Mouse (Mus musculus): ENCODE results near the gene Map3k11.
A peak's percentile ranks its signal among the peaks of the same experiment; 100 is the strongest.

Gene Map3k11

DNA sequence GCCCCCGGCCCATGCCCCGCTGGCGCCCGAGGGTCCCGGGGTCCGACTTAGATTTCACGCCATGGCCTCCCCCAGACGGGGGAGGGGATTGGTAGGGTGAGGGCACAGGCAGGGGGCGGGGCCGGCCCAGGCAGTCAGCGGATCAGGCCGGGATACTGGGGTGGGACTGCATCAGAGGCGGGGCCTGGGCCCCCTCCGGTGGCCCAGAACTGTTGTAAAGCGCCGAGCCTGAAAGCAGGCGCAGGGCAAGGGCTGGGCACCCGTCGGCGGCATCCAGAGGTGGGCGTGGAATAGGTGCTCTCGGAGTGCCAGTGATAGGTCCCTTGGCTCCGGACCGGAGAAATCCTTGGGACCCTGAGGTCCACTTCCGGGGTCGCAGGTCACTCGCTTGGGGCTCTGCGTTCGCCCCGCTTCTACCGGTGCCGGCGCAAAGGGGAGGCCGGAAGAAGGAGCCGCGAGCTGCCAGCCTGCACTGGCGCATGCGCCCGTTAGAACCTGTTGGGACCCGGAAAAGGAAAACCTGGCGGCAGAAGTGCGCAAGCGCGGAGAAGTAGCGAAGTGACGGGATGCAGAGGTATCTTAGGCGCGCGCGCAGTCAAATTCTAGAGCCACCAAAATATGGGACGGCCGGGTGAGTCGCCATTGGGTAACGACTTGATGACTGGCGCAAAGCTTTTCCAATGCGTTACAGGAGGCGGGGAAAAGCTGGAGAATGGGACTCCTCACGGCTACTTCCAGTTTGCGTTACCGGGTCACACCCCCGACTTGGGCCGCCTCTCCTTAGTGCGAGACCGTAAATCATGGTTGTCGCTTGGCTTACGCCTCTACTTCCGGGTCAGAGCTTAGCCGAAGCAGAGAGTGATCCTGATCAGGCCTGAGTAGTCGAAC, at the start of gene Map3k11, which contains the start of gene Pcnx3:
Gene Map3k11 (plus strand): TSS at position 543 of the 888 bp plus-strand sequence.
Gene Pcnx3 (minus strand): TSS at position 709 of the 888 bp plus-strand sequence.
- peak; percentile 98 for DNase-seq (ENCODE audit: low read depth)

GRCm38 (mm10) chr19:5640339-5640738, 48.2 kb upstream of the Map3k11 start:
- DNase-seq (ENCODE audit: low read depth): no peak

DNA sequence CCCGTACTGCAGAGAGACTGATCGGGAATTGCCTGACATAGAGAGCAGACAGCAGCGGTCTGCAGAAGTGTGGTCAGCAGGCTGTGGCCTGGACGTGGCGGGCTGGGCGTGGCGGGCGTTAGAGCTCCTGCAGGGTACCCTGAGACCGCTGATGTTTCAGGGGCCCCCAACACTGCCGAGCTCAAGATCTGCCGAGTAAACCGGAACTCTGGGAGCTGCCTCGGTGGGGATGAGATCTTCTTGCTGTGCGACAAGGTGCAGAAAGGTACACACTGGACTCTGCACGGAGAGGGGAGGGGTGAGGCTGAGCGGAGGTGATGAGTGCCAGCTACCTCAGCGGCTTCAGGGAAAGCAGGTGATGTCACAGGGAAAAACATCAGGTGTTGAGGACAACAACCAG, 47.5 kb upstream of the Map3k11 start:
- DNase-seq (ENCODE audit: low read depth): no peak

GRCm38 (mm10) chr19:5641641-5642040, 46.9 kb upstream of the Map3k11 start:
- no peak for DNase-seq (ENCODE audit: low read depth)

DNA sequence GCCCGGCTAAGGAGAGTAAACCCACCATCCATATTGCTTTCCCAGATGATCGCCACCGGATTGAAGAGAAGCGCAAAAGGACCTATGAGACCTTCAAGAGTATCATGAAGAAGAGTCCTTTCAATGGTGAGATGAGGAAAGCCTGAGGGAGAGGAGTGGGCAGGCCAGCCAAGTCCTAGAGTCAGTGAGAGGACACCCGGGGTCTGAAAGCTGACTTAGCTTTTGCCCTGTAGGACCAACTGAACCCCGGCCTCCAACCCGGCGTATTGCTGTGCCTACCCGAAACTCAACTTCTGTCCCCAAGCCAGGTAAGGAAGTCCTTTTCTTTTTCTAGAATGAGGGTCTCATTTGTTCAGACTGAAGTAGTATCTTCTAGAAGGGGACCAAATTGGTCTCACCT, 43.3 kb upstream of the Map3k11 start:
- no peak for DNase-seq (ENCODE audit: low read depth)

- DNase-seq (ENCODE audit: low read depth): no peak
These were observed 41.7 kb upstream of the Map3k11 start for GRCm38 (mm10) chr19:5646731-5647330.

DNA sequence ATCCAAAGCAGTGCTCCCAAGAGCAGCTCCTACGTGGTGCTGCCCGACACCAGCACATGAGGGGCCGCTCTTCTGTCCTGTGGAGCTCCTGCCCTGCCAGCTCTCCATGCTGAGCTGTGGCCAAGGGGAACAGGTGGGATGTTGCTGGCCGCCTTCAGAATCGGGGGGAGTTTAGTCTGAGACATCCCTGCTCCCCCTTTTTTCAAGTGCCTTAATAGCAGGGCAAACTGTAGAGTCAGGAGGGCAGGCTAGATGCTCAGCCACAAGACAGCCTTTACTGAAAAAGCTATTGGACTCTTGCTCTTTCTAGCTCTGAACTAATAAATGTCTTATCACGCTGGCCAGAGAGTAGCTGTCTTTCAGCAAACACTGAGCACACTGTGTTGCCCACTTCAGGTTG, 40.8 kb upstream of the Map3k11 start:
- DNase-seq (ENCODE audit: low read depth): no peak

DNA sequence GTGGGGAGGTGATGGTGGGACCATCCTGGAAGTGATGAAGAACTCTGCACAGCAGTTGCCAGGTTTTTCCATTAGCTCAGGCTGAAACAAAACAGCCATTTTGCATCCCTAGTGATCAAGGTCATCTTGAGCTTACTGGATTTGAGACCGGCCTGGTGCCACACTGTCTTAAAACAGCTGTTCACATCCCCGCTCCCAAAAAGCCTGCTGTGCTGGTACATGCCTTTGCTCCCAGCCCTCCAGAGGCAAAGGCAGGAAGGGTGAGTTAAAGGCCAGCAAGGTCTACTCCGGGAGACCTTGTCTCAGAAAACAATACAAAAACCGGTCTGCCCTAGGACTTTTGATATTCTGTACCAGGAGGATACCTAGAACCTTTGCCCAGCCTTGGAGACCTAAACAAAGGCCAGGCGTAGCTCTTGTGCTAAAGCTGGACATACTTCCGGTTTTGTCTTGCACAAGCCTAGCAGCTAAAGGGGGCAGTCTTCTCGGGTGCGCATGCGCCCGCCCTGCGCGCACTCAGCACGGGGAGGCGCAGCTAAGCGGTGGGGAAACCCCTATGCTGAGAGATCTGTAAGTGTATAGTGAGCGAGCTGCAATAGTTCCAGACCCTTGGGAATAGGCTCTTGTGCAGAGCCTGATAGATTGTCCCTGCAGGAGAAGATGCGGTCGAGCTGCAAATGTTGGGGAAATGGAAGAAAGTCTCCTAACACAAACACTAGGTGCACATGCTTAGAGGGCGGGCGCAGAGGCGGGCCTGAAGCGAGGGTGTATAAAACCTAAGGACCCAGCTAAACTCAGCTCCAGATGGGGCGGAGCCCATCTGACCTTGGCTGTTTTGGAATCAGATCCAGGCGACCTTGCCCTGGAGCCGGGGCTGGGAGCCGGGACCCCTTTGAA, 39.9 kb upstream of the Map3k11 start:
- DNase-seq (ENCODE audit: low read depth): peak; percentile 70

DNA sequence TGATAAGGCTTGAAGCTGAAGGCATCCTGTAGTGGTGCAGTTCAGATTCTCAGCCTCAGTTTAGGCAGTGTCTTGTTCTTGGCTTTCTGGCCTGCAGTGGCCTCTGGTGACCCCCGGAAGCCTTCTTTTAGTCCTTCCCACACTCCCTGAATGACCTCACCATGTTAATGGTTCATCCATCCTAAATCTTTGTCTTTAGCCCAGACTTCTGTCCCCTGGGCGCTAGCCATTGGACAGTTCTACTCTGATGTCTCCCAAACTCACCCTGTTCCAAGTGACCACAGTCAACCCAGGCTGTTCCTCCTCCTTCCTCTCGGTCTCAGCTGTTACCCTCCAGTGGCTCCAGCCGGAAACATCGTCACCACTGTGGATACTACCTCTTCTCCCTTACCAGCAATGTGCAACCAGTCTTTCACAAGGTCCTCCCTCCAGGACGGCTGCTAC, 39.2 kb upstream of the Map3k11 start:
- no peak for DNase-seq (ENCODE audit: low read depth)

DNA sequence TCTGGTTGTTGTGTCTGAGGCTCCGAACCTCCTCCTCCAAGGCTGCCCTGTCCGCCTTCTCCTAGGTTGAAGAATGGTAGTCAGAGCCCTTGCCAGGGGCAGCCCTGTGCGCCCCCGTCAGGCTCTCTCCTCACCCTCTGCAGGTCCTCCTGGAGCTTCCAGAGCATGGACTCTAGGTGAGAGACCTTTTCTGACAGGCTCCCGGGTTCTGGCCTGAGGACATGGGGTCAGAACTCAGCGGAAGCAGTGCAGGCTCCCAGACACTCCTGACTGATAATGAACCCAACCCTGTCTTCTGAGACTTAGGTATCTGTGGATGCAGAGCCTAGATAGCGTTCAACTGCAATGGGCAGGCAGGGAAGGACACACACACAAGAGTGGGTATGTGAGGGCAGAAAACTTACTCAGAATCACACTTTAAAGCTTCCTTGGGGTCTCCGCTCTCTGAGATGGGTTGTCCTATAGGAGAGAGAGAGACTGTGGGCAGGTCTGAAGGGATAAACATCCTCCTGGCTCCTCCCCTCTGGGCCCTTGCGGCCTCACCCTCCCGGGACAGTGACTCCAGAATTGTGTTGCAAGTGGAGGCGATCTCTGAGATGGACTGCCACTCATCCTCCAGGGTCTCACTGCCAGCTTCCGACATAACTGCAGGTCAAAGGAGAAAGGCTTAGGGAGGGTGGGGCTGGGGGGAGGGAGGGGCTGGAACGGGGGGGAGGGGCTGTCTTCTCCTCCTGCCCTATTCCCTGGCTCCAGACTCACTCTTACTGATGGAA, 36.9 kb upstream of the Map3k11 start:
- DNase-seq (ENCODE audit: low read depth): no peak

DNA sequence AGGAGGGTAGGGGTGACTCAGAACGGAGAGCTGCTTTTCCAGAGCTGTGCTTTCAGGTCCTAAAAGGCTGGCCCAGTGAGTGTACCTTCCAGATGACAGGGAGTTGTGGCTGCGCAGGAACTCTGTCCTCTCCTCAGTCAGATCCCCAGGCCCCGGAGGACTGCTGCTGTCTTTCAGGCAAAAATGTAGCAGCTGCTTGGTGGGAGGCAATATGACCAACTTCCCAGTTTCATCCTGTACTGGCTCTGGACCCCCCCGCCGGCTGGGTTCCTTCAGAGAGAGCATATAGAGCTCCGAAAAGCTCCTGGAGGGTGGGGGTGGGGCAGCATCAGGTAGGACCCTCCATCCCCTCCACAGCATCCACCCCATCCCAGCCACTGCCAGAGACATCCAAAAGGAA, 36.0 kb upstream of the Map3k11 start:
- DNase-seq (ENCODE audit: low read depth): no peak

GRCm38 (mm10) chr19:5653969-5654719, 34.4 kb upstream of the Map3k11 start:
- DNase-seq (ENCODE audit: low read depth): no peak

DNA sequence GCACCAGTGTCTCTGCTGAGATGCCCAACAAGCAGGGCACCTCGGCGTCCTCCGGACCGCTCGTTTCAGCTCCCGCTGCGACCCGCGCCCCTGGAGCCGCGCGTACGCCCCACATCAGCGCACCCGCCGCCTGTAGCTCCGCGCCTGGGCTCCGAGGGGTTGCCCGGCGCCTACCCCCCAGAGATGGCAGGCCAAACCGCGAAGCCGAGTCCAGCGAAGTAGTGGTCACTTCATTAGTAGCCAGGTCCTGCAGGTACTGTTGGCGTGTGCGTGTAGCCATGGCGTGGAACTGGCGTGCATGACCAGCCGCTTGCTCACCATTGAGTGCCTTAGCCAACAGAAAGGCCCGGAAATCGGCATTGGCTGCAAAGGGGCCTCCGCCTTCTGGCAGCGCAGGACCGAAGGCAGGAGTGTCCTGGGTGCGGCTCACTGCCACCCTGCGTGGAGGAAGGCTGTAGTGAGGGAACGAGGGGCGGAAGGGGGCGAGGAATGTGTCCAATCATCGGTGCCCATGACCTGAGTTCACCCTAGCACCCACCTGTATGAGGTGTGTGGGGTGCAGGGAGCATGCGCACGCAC, 33.7 kb upstream of the Map3k11 start:
- DNase-seq (ENCODE audit: low read depth): no peak

DNA sequence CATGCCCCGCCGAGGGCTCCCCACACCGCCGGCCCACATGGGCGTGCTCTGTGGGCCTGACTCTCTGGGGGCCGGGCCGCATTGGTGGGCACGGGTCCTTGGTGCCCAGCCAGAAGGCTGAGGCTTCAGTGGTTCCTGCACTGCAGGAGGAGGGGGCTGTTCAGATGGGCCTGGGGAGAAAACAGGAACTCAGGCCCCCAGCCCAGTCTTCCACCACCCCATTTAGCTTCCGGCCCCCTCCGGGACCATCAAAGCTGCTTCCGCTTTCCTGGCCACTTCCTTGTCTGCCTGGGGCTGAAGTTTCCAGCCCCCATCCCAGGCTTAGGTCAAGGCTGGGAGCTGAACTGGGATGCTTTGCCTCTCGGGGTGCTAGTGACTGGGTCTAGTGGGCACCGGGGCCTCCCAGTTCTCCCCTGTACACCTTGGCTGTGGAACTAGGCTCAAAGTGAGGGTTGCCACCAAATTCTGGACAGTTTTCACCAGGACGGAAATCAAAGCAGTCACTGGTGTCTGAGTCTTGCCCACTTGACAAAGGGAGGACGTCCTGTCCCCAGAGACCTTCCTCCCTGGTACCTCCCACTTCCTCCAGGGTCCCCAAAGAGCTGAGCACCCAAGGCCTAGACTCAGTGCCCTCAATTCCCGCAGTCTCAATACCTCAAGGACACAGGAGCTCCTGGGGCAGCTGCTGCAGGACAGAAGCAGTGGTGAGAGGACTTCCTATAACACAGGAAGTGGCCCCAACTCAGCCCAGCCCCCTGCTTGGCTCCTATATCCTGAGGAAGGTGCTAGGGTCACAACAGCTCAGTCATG, 27.4 kb upstream of the Map3k11 start:
- DNase-seq (ENCODE audit: low read depth): no peak

DNA sequence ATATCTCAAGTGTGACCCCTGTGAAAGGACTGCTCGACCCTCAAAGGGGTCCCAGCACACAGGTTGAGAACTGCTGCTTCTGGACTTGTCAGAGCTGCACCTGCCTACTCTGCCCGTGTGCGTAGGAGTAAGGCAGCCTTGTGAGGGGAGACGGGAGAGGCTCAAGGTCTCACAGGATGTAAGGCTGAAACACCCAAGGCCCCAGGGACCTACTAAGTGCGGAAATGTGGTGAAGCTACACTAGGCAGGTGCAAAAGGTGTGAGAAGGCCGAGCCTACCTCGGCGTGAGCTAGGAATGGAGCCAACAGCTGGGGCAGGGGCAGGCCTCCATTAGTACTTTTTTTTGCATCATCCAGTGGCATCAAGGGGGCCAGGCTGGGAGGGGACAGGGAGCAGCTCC, 26.2 kb upstream of the Map3k11 start:
- no peak for DNase-seq (ENCODE audit: low read depth)

- DNase-seq (ENCODE audit: low read depth): peak; percentile 89
These were observed 25.3 kb upstream of the Map3k11 start, which contains the start of gene Sipa1 for GRCm38 (mm10) chr19:5662981-5663913. TSS of gene Sipa1 (minus strand) at chr19:5663707.

- no peak for DNase-seq (ENCODE audit: low read depth)
These were observed 23.8 kb upstream of the Map3k11 start for GRCm38 (mm10) chr19:5664669-5665257.

DNA sequence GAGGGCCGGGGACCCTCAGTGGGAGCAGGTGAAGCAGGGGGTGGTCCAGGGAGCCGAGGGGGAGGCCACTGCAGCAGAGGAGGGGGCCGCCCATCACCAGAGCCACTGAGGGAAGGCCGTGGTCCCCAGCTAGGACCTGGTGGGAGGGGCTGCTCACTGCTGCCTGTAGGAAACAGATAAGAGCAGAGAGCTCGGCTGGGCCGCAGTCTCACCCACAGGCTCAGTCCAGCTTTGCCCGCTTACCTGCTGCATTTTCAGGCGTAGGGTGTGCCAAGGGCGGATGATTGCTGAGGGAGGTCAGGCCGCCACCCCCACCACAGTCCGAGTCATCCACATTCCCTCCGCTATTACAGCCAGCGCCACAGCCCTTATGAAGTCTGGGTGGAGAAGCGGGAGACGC, 23.1 kb upstream of the Map3k11 start:
- DNase-seq (ENCODE audit: low read depth): peak; percentile 66
